Mouse (Mus musculus): Measurements from ENCODE around the gene Nfam1. TPM values are rescaled to one million over a fixed set of nuclear protein-coding genes. Genes with fewer than 3 reads are reported as not detected.

Gene Nfam1
- total and polyA plus RNA-seq, 3 experiments: 0.04 to 0.81 (median 0.20) TPM

- H3K9ac ChIP-seq (ENCODE audit: insufficient read depth, low read depth): no peak overlapping the region
- H3K4me3 ChIP-seq (replicated peaks in 1 of 3; ENCODE audit: low read depth in 2 of 3, low read length in 2 of 3, poor library complexity in 1 of 3): no peak overlapping the region
- no peak for TF ChIP-seq NRF1 (IDR thresholded peaks at IDR 0.05; ENCODE audit: low read depth, low read length)
- TF ChIP-seq USF2 (conservative IDR thresholded peaks at IDR 0.05; ENCODE audit: low read depth, low read length): no peak
- no peak for TF ChIP-seq KAT2A (IDR thresholded peaks at IDR 0.05; ENCODE audit: insufficient replicate concordance, low read length)
- no peak overlapping the region for H3K4me2 ChIP-seq (ENCODE audit: insufficient read depth, low read depth, poor library complexity, severe bottlenecking)
- H3K4me1 ChIP-seq (ENCODE audit: control insufficient read depth in 1 of 2, insufficient read depth in 2 of 2): peaks cover 2 to 48% of the 10 kb centered on the region in 2 experiments; a peak in 2 of 4 replicates
- no peaks in the 10 kb centered on the region for H3K9me3 ChIP-seq (replicated peaks; ENCODE audit: low read length)
- peaks cover 3% of the 10 kb centered on the region for H3K27me3 ChIP-seq (replicated peaks)
- peak; percentile 37 for DNase-seq (ENCODE audit: extremely low read depth)
- in situ Hi-C loops (cut with MboI; ENCODE audit: low pct_ligation_motif_present, low pct_unique_long_range_greater_than_20kb, low sequenced_read_pairs): loop anchor here (5.0 kb wide), 1 partner anchor 39 kb away; no protein-coding TSS in a partner anchor
- H3K79me2 ChIP-seq (replicated peaks; ENCODE audit: control insufficient read depth, extremely low read depth, insufficient read depth, poor library complexity, severe bottlenecking): no peaks in the 10 kb centered on the region
- peaks cover 0 to 5% of the 10 kb centered on the region in 2 experiments for H3K36me3 ChIP-seq (replicated peaks in 1 of 2; ENCODE audit: control insufficient read depth in 1 of 2, insufficient read depth in 1 of 2, low read length in 1 of 2)
- no peak overlapping the region for H3K27ac ChIP-seq (ENCODE audit: insufficient read depth, low read depth)
- dilution Hi-C loops (cut with MboI; ENCODE audit: extremely low pct_ligation_motif_present, extremely low pct_unique_long_range_greater_than_20kb, low sequenced_read_pairs): no loop called here
These were observed 76.4 kb downstream of the Nfam1 start for GRCm38 (mm10) chr15:82956721-82957120.

DNA sequence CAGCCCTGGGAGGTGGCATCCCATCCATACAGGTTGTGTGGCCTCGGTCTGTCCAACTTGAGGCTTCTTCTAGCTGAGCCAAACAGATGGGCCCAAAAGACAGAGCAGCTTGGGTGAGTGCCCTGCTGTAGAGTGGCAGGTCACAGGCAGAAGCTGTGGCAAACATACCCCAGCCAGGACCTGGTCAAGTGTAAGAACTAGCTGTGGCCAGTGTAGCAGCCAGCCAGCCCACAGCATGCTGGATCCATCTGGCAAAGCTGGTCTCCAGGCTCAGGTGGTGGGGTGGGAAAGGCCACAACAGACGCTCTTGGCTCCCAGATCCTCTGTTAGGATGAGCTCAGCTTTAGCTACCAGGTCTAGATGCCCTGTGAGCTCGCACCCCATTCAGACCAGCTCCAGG is 76.8 kb downstream of the Nfam1 start:
- H3K27me3 ChIP-seq (replicated peaks): peaks cover under 1% of the 10 kb centered on the region

GRCm38 (mm10) chr15:82955286-82955685 is 77.8 kb downstream of the Nfam1 start:
- dilution Hi-C loops (cut with MboI; ENCODE audit: extremely low pct_ligation_motif_present, extremely low pct_unique_long_range_greater_than_20kb, low sequenced_read_pairs) (no loop called here), in situ Hi-C loops (cut with MboI; ENCODE audit: low pct_ligation_motif_present, low pct_unique_long_range_greater_than_20kb, low sequenced_read_pairs) (loop anchor here (5.0 kb wide), 1 partner anchor 38 kb away; no protein-coding TSS in a partner anchor)
- Histone ChIP-seq H3K9ac (ENCODE audit: insufficient read depth, low read depth) (no peak overlapping the region), H3K27ac (ENCODE audit: insufficient read depth, low read depth) (no peak overlapping the region), H3K36me3 (replicated peaks in 1 of 2; ENCODE audit: control insufficient read depth in 1 of 2, insufficient read depth in 1 of 2, low read length in 1 of 2) (peaks cover 0 to 5% of the 10 kb centered on the region in 2 experiments), H3K9me3 (replicated peaks; ENCODE audit: low read length) (no peaks in the 10 kb centered on the region), H3K4me1 (ENCODE audit: control insufficient read depth in 1 of 2, insufficient read depth in 2 of 2) (peaks cover 0 to 34% of the 10 kb centered on the region in 2 experiments; a peak in 2 of 4 replicates), H3K4me3 (replicated peaks in 1 of 3; ENCODE audit: low read depth in 2 of 3, low read length in 2 of 3, poor library complexity in 1 of 3) (no peak overlapping the region), H3K27me3 (replicated peaks) (no peaks in the 10 kb centered on the region), H3K79me2 (replicated peaks; ENCODE audit: control insufficient read depth, extremely low read depth, insufficient read depth, poor library complexity, severe bottlenecking) (no peaks in the 10 kb centered on the region), H3K4me2 (ENCODE audit: insufficient read depth, low read depth, poor library complexity, severe bottlenecking) (no peak overlapping the region)
- no peak for TF ChIP-seq TBP (conservative IDR thresholded peaks at IDR 0.05; ENCODE audit: low read depth, low read length)
- no peak for DNase-seq (ENCODE audit: extremely low read depth)

More for the DNA sequence above, 76.8 kb downstream of the Nfam1 start:
- Histone ChIP-seq H3K9me3 (replicated peaks; ENCODE audit: low read length) (no peaks in the 10 kb centered on the region), H3K9ac (ENCODE audit: insufficient read depth, low read depth) (no peak overlapping the region), H3K36me3 (replicated peaks in 1 of 2; ENCODE audit: control insufficient read depth in 1 of 2, insufficient read depth in 1 of 2, low read length in 1 of 2) (peaks cover 0 to 5% of the 10 kb centered on the region in 2 experiments), H3K4me1 (ENCODE audit: control insufficient read depth in 1 of 2, insufficient read depth in 2 of 2) (peaks cover 2 to 44% of the 10 kb centered on the region in 2 experiments; a peak in 2 of 4 replicates), H3K27ac (ENCODE audit: insufficient read depth, low read depth) (no peak overlapping the region), H3K4me2 (ENCODE audit: insufficient read depth, low read depth, poor library complexity, severe bottlenecking) (no peak overlapping the region), H3K79me2 (replicated peaks; ENCODE audit: control insufficient read depth, extremely low read depth, insufficient read depth, poor library complexity, severe bottlenecking) (no peaks in the 10 kb centered on the region), H3K4me3 (replicated peaks in 1 of 3; ENCODE audit: low read depth in 2 of 3, low read length in 2 of 3, poor library complexity in 1 of 3) (no peak overlapping the region)
- DNase-seq (ENCODE audit: extremely low read depth): no peak
- dilution Hi-C loops (cut with MboI; ENCODE audit: extremely low pct_ligation_motif_present, extremely low pct_unique_long_range_greater_than_20kb, low sequenced_read_pairs): no loop called here
- no peak for TF ChIP-seq CHD2 (IDR thresholded peaks at IDR 0.05; ENCODE audit: low read length)
- no peak for TF ChIP-seq MAX (IDR thresholded peaks at IDR 0.05; ENCODE audit: low read length)
- TF ChIP-seq ZKSCAN1 (IDR thresholded peaks at IDR 0.05; ENCODE audit: borderline replicate concordance, low read depth, low read length): no peak
- no peak for TF ChIP-seq HCFC1 (IDR thresholded peaks at IDR 0.05; ENCODE audit: low read depth, low read length)
- TF ChIP-seq ZNF384 (IDR thresholded peaks at IDR 0.05; ENCODE audit: low read depth, low read length): no peak
- TF ChIP-seq TBP (conservative IDR thresholded peaks at IDR 0.05; ENCODE audit: low read depth, low read length): no peak
- TF ChIP-seq GABPA (IDR thresholded peaks at IDR 0.05; ENCODE audit: insufficient replicate concordance, low read depth, low read length): no peak
- TF ChIP-seq CTCF (conservative IDR thresholded peaks at IDR 0.05 in 1 of 2, IDR thresholded peaks at IDR 0.05 in 1 of 2; ENCODE audit: low read depth in 2 of 2, low read length in 2 of 2): no peak
- TF ChIP-seq ZMIZ1 (IDR thresholded peaks at IDR 0.05; ENCODE audit: low read depth, low read length): no peak
- TF ChIP-seq UBTF (IDR thresholded peaks at IDR 0.05; ENCODE audit: low read depth, low read length): no peak
- TF ChIP-seq ETS1 (conservative IDR thresholded peaks at IDR 0.05; ENCODE audit: low read depth, low read length): no peak
- no peak for TF ChIP-seq CHD1 (IDR thresholded peaks at IDR 0.05; ENCODE audit: low read depth, low read length)
- no peak for TF ChIP-seq KAT2A (IDR thresholded peaks at IDR 0.05; ENCODE audit: insufficient replicate concordance, low read length)
- no peak for TF ChIP-seq RCOR1 (conservative IDR thresholded peaks at IDR 0.05; ENCODE audit: low read depth, low read length)
- no peak for TF ChIP-seq POLR2A (IDR thresholded peaks at IDR 0.05; ENCODE audit: low read depth, low read length)
- no peak for TF ChIP-seq USF2 (conservative IDR thresholded peaks at IDR 0.05; ENCODE audit: low read depth, low read length)
- no peak for TF ChIP-seq E2F4 (IDR thresholded peaks at IDR 0.05; ENCODE audit: insufficient replicate concordance, low read depth, low read length)
- TF ChIP-seq RAD21 (IDR thresholded peaks at IDR 0.05; ENCODE audit: low read depth, low read length): no peak
- in situ Hi-C loops (cut with MboI; ENCODE audit: low pct_ligation_motif_present, low pct_unique_long_range_greater_than_20kb, low sequenced_read_pairs): loop anchor here (5.0 kb wide), 1 partner anchor 39 kb away; no protein-coding TSS in a partner anchor
